Mouse (Mus musculus) CH12.LX (cell line): ENCODE data around the gene Ulk4. TPM values are rescaled to one million over a fixed set of nuclear protein-coding genes. Genes with fewer than 3 reads are reported as not detected.

Experiments
- DNase-seq: peaks from one replicate; pipeline ENCODE4 v3.0.0-alpha.2; 2013; ENCODE audit errors: extremely low read depth
- H3K27ac ChIP-seq: 2 replicates; pipeline ENCODE4 v1.5.1; 2012; ENCODE audit warnings: low read depth, mild to moderate bottlenecking, control low read depth, moderate library complexity; ENCODE audit not compliant: insufficient read depth
- H3K27me3 ChIP-seq: replicated peaks from 2 replicates; pipeline ENCODE3; 2012; ENCODE audit warnings: inconsistent platforms
- H3K36me3 ChIP-seq, 2 experiments: replicated peaks in 1 of 2; 2 replicates each; pipeline versions ENCODE3 to v1.6.1; 2012; ENCODE audit warnings: inconsistent platforms in 1 of 2, low read length in 1 of 2, mild to moderate bottlenecking in 1 of 2, mixed read lengths in 1 of 2, moderate library complexity in 1 of 2; ENCODE audit not compliant: control insufficient read depth in 1 of 2, insufficient read depth in 1 of 2
- H3K4me1 ChIP-seq, 2 experiments: 2 replicates each; pipeline ENCODE4 v1.6.1; 2012; ENCODE audit warnings: inconsistent platforms in 1 of 2, moderate library complexity in 1 of 2; ENCODE audit not compliant: insufficient read depth in 2 of 2, control insufficient read depth in 1 of 2
- H3K4me2 ChIP-seq: 2 replicates; pipeline ENCODE4 v1.6.1; 2012; ENCODE audit warnings: low read depth, mild to moderate bottlenecking, control low read depth; ENCODE audit not compliant: poor library complexity, insufficient read depth, severe bottlenecking
- H3K4me3 ChIP-seq, 3 experiments: fragments of 150-350 bp in 1 of 3; sonication (generic) in 1 of 3; replicated peaks in 1 of 3; 2 replicates each; pipeline versions ENCODE3 to v1.5.1; 2011 to 2012; ENCODE audit warnings: low read depth in 2 of 3, low read length in 2 of 3, mild to moderate bottlenecking in 2 of 3, moderate library complexity in 2 of 3, control low read depth in 1 of 3, improper control_type of control experiment in 1 of 3, inconsistent platforms in 1 of 3, mixed read lengths in 1 of 3; ENCODE audit not compliant: poor library complexity in 1 of 3
- H3K79me2 ChIP-seq: replicated peaks from 2 replicates; pipeline ENCODE4 v1.6.1; 2012; ENCODE audit warnings: mild to moderate bottlenecking, moderate library complexity; ENCODE audit not compliant: control insufficient read depth, poor library complexity, insufficient read depth, severe bottlenecking; ENCODE audit errors: extremely low read depth
- H3K9ac ChIP-seq: 2 replicates; pipeline ENCODE4 v1.6.1; 2012; ENCODE audit warnings: low read depth, mild to moderate bottlenecking, control low read depth, moderate library complexity; ENCODE audit not compliant: insufficient read depth
- H3K9me3 ChIP-seq: replicated peaks from 2 replicates; pipeline ENCODE3; 2012; ENCODE audit warnings: low read length, inconsistent platforms, mixed read lengths
- BHLHE40 ChIP-seq: IDR thresholded peaks from 2 replicates; pipeline ENCODE4 v1.6.1; 2011; ENCODE audit warnings: mild to moderate bottlenecking, low read depth, low read length, improper control_type of control experiment
- CHD1 ChIP-seq: IDR thresholded peaks from 2 replicates; pipeline ENCODE4 v1.6.1; 2012; ENCODE audit warnings: low read depth, low read length, improper control_type of control experiment, inconsistent platforms
- CTCF ChIP-seq, 2 experiments: IDR thresholded peaks in 1 of 2; conservative IDR thresholded peaks in 1 of 2; 2 replicates each; pipeline ENCODE4 v1.5.1; 2011 to 2012; ENCODE audit warnings: low read depth in 2 of 2, low read length in 2 of 2, improper control_type of control experiment in 1 of 2, inconsistent platforms in 1 of 2, mild to moderate bottlenecking in 1 of 2, moderate library complexity in 1 of 2
- ELF1 ChIP-seq: IDR thresholded peaks from 2 replicates; pipeline ENCODE4 v1.6.1; 2014; ENCODE audit warnings: low read depth, mild to moderate bottlenecking, inconsistent platforms, low read length, improper control_type of control experiment
- EP300 ChIP-seq: IDR thresholded peaks from 2 replicates; pipeline ENCODE4 v1.6.1; 2011; ENCODE audit warnings: low read length, improper control_type of control experiment
- HCFC1 ChIP-seq: IDR thresholded peaks from 2 replicates; pipeline ENCODE4 v1.6.1; 2012; ENCODE audit warnings: low read depth, mild to moderate bottlenecking, inconsistent platforms, low read length, improper control_type of control experiment
- IRF4 ChIP-seq: IDR thresholded peaks from 2 replicates; pipeline ENCODE4 v1.6.1; 2014; ENCODE audit warnings: low read depth, mild to moderate bottlenecking, inconsistent platforms, low read length, improper control_type of control experiment
- JUND ChIP-seq: conservative IDR thresholded peaks from 2 replicates; pipeline ENCODE4 v1.6.1; 2011; ENCODE audit warnings: low read depth, low read length, improper control_type of control experiment
- KAT2A ChIP-seq: IDR thresholded peaks from 2 replicates; pipeline ENCODE4 v1.6.1; 2012; ENCODE audit warnings: low read length, improper control_type of control experiment, inconsistent platforms; ENCODE audit not compliant: insufficient replicate concordance
- MAZ ChIP-seq: IDR thresholded peaks from 2 replicates; pipeline ENCODE4 v1.6.1; 2012; ENCODE audit warnings: low read depth, mild to moderate bottlenecking, inconsistent platforms, low read length, improper control_type of control experiment, moderate library complexity
- MXI1 ChIP-seq: IDR thresholded peaks from 2 replicates; pipeline ENCODE4 v1.6.1; 2011; ENCODE audit warnings: mild to moderate bottlenecking, low read depth, low read length, improper control_type of control experiment
- NELFE ChIP-seq: IDR thresholded peaks from 2 replicates; pipeline ENCODE4 v1.6.1; 2011; ENCODE audit warnings: low read depth, low read length, improper control_type of control experiment
- PAX5 ChIP-seq: IDR thresholded peaks from 2 replicates; pipeline ENCODE4 v1.6.1; 2012; ENCODE audit warnings: low read length, inconsistent platforms, mixed read lengths
- POLR2AphosphoS2 ChIP-seq: IDR thresholded peaks from 2 replicates; pipeline ENCODE4 v1.6.1; 2011; ENCODE audit warnings: low read depth, low read length, improper control_type of control experiment
- USF1 ChIP-seq: IDR thresholded peaks from 2 replicates; pipeline ENCODE4 v1.6.1; 2014; ENCODE audit warnings: low read depth, mild to moderate bottlenecking, inconsistent platforms, low read length, improper control_type of control experiment
- dilution Hi-C: fragments of 300-500 bp; cut with MboI; formaldehyde crosslinking; loops from 2 replicates; pipeline ENCODE4 v1.14.3; 2020; ENCODE audit warnings: low sequenced_read_pairs; ENCODE audit not compliant: extremely low pct_unique_long_range_greater_than_20kb, extremely low pct_ligation_motif_present
- in situ Hi-C: fragments of 300-500 bp; cut with MboI; formaldehyde crosslinking; loops from 3 replicates; pipeline ENCODE4 v1.14.3; 2019; ENCODE audit warnings: low sequenced_read_pairs, low pct_ligation_motif_present, low pct_unique_long_range_greater_than_20kb, mixed read lengths
- polyA plus RNA-seq: library from polyadenylated mRNA; unstranded; fragments of >175 nt; gene quantifications from 2 replicates; pipeline ENCODE4 v1.2.1, GENCODE M21; 2012; ENCODE audit warnings: low read depth; ENCODE audit not compliant: insufficient read length
- total RNA-seq, 2 experiments: library from RNA; depleted of rRNA; stranded (reverse); fragments of 300-350 nt in 1 of 2; fragments of >200 nt in 1 of 2; gene quantifications; 2 replicates each; pipeline ENCODE4 v1.2.3; 2012 to 2014

Gene Ulk4
- total and polyA plus RNA-seq, 3 experiments = 1.6 to 25.8 (median 18.5) TPM

DNA sequence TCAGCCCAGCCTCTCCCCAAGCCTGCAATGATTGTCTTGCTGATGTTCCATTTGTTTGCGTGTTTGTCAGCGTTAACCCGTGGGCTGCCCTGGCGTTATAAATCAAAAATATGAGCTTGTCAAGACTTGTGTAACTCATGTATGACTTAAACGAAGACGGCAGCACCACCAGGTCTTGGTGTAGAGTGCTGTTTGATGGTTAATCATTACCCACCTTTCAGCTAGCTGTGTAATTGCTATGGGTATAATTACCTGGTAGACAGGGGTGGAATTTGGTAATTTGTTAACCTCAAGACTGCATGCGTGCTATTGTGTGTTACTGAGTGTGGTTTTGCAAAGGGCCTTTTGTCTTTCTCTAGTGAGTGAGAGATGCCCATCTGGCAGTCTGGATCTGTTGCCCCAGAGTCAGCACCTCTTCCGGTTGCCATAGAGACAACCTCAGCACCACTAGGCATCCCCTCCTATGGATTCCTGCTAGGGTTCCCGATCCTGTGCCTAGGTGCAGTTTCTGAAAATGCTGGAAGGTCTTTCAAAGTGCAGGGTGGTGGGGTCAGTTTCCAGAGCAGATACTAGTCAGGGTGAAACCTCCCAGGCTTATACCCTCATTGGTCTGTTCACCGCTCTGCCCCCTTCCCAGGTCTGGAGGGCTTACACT lies 35.4 kb upstream of the Ulk4 start:
- Histone ChIP-seq H3K36me3 (peaks cover 0 to 32% of the 10 kb centered on the region in 2 experiments), H3K9me3 (no peaks in the 10 kb centered on the region), H3K27me3 (no peaks in the 10 kb centered on the region), H3K27ac (no peak overlapping the region), H3K4me2 (no peak overlapping the region), H3K79me2 (peaks cover 27% of the 10 kb centered on the region), H3K4me3 (no peak overlapping the region), H3K4me1 (peaks cover 28 to 69% of the 10 kb centered on the region in 2 experiments), H3K9ac (no peak overlapping the region)
- DNase-seq = no peak
- in situ Hi-C loops = no loop called here
- no peak for TF ChIP-seq IRF4
- no peak for TF ChIP-seq HCFC1
- no peak for TF ChIP-seq EP300
- no peak for TF ChIP-seq PAX5
- TF ChIP-seq BHLHE40 = no peak
- TF ChIP-seq JUND = no peak
- TF ChIP-seq CHD1 = no peak
- TF ChIP-seq CTCF (conservative IDR thresholded peaks at IDR 0.05 in 1 of 2, IDR thresholded peaks at IDR 0.05 in 1 of 2; ENCODE audit: low read depth in 2 of 2, low read length in 2 of 2) = no peak
- dilution Hi-C loops = no loop called here

DNA sequence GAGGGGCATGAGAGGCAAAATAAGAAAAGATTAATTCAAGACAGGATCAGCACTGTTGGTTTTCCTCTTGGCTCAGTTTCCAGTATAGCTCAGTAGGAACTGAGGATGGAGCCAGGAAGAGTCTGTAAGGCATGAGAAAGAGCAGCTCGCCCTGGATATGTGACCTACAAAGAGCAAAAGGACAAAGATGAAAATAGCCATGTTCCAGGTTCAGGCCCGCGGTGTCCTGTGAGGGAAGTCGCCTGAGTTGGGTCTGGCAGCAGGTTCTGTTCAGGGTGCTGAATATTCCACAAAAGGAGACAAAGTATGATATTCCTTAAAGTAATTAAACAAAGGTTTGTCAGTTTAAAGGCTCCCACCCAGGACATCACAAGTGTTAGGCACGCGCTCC lies 34.8 kb upstream of the Ulk4 start:
- no peak for TF ChIP-seq MAZ
- TF ChIP-seq PAX5 = no peak
- no peak for TF ChIP-seq KAT2A
- TF ChIP-seq CTCF (conservative IDR thresholded peaks at IDR 0.05 in 1 of 2, IDR thresholded peaks at IDR 0.05 in 1 of 2; ENCODE audit: low read depth in 2 of 2, low read length in 2 of 2) = no peak
- no peak for TF ChIP-seq NELFE
- no peak for TF ChIP-seq POLR2AphosphoS2
- no peak for TF ChIP-seq CHD1
- TF ChIP-seq MXI1 = no peak
- no peak for TF ChIP-seq ELF1
- no peak overlapping the region for H3K4me3 ChIP-seq
- in situ Hi-C loops (no loop called here), dilution Hi-C loops (no loop called here)
- H3K4me2 ChIP-seq = no peak overlapping the region
- H3K79me2 ChIP-seq = peaks cover 28% of the 10 kb centered on the region
- DNase-seq = no peak
- H3K4me1 ChIP-seq = peaks cover 24 to 69% of the 10 kb centered on the region in 2 experiments
- H3K9me3 ChIP-seq = no peaks in the 10 kb centered on the region
- H3K9ac ChIP-seq = no peak overlapping the region
- H3K36me3 ChIP-seq = peaks cover 0 to 37% of the 10 kb centered on the region in 2 experiments
- no peaks in the 10 kb centered on the region for H3K27me3 ChIP-seq
- no peak overlapping the region for H3K27ac ChIP-seq

DNA sequence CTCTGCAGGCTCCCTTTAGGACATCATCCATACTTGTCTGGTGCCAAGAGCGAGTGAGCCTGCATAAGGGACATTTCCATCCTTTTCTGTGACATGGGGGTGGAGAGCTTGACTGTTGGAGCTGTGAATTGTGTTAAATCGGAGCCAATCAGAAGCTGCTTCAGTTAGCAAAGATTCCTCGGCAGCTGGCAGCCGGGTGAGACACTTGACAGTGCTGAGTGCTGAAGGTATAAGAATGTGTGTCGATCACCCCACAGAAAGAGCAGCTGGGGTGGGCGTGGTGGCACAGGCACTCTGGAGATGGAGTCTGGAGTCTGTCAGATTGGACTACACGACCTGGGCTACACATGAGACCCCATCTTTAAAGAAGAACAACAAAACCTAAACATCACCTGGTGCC lies 33.5 kb upstream of the Ulk4 start:
- H3K79me2 ChIP-seq = peaks cover 28% of the 10 kb centered on the region
- H3K36me3 ChIP-seq = peaks cover 0 to 45% of the 10 kb centered on the region in 2 experiments
- no peak overlapping the region for H3K4me2 ChIP-seq
- no peak overlapping the region for H3K4me3 ChIP-seq
- dilution Hi-C loops (no loop called here), in situ Hi-C loops (no loop called here)
- no peak overlapping the region for H3K27ac ChIP-seq
- no peak for TF ChIP-seq USF1
- DNase-seq = no peak
- H3K4me1 ChIP-seq = peaks cover 12 to 67% of the 10 kb centered on the region in 2 experiments
- no peaks in the 10 kb centered on the region for H3K27me3 ChIP-seq
- no peaks in the 10 kb centered on the region for H3K9me3 ChIP-seq
- H3K9ac ChIP-seq = no peak overlapping the region
